ENCODE assay signal across 15 mouse cellular contexts in the genomic region with DNA sequence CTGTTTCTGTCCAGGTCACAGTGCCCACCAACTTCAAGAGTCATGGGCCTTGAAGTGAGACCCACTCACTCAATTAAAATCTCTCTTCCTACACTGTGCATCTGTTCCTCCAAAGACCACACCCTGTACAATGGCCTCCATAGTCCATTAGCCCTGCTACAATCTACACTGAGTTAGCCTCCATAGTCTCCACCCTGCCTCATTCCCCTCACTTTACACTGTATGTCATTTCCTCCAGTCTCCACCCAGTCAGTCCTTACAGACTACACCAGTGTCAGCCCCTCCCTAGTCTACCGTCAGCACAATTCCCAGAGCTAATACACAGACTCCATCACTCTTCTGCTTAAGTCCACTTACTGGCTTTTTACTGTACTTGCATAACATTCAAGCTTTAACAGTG.
"Had no signal": no experiment of that assay in that cellular context is flagged by ENCODE, and none has a peak within 500 bp of the region (broad histone marks: within the 10 kb centered on the region; RNA-seq: fewer than 3 reads in every experiment).

No protein-coding gene starts in this region.

- H3K27me3 ChIP-seq: liver, embryonic 12.5 days; neural tube, embryonic 13.5 days had no signal

- H3K4me1 ChIP-seq: liver, embryonic 12.5 days; neural tube, embryonic 13.5 days had no signal

- H3K27ac ChIP-seq: kidney, postnatal 0 days; liver, embryonic 12.5 days; midbrain, embryonic 10.5 days; neural tube, embryonic 13.5 days had no signal

- H3K4me2 ChIP-seq: liver, embryonic 12.5 days; neural tube, embryonic 13.5 days had no signal

- DNase-seq: kidney, adult 11 months; kidney, adult 9 months; kidney, postnatal 36 days; layer of hippocampus, adult 9-11 months; layer of hippocampus, postnatal 36 days; liver, postnatal 0 days; lung, postnatal 36 days; retina, postnatal 1 day; right cerebral cortex, postnatal 4 days; spleen, adult 18-20 months had no signal

- H3K9me3 ChIP-seq: liver, embryonic 12.5 days; midbrain, embryonic 10.5 days; neural tube, embryonic 13.5 days had no signal

- H3K4me3 ChIP-seq: liver, embryonic 12.5 days; midbrain, embryonic 10.5 days; neural tube, embryonic 13.5 days had no signal

- ATAC-seq: liver, embryonic 12.5 days; liver, postnatal 0 days; midbrain, embryonic 16.5 days had no signal

- H3K9ac ChIP-seq: liver, embryonic 12.5 days; liver, postnatal 0 days; neural tube, embryonic 13.5 days had no signal
